Mouse (Mus musculus): ENCODE data around the gene Plcb2. TPM values are rescaled to one million over a fixed set of nuclear protein-coding genes. Genes with fewer than 3 reads are reported as not detected.

Plcb2 gene
- total RNA-seq, 2 experiments from 2014 or later: 3.0 to 3.1 TPM

- DNase-seq (ENCODE audit: low spot score in 2 of 2): peak; percentile 65 to 68
Measured at GRCm38 (mm10) chr2:118662902-118663803, 65.1 kb downstream of the Plcb2 start, which contains the start of gene Pak6. TSS of gene Pak6 (plus strand) at chr2:118663303.

- DNase-seq (ENCODE audit: low spot score in 2 of 2): no peak
Measured at GRCm38 (mm10) chr2:118661891-118662290, 66.3 kb downstream of the Plcb2 start.

GRCm38 (mm10) chr2:118659998-118660452 lies 68.2 kb downstream of the Plcb2 start:
- peak; percentile 33 to 45 for DNase-seq (ENCODE audit: low spot score in 2 of 2)

GRCm38 (mm10) chr2:118659493-118659892 lies 68.7 kb downstream of the Plcb2 start:
- DNase-seq (ENCODE audit: low spot score in 2 of 2): no peak

GRCm38 (mm10) chr2:118659077-118659476 lies 69.2 kb downstream of the Plcb2 start:
- DNase-seq (ENCODE audit: low spot score in 2 of 2): peak; percentile 23 to 52

GRCm38 (mm10) chr2:118658457-118658856 lies 69.8 kb downstream of the Plcb2 start:
- no peak for DNase-seq (ENCODE audit: low spot score in 2 of 2)

Other genes with a start within 250 kb of the Plcb2 start
- 100 to 1,000 TPM; 160 to 170 TPM for gene Srp14, start 248.7 kb downstream of the Plcb2 start, total RNA-seq (2021)
- 1 to 10 TPM; 1.8 TPM for gene Bmf, start 178.8 kb downstream of the Plcb2 start, total RNA-seq (2021)
- 1 to 10 TPM; 1.0 to 1.1 TPM for gene Bub1b, start 130.2 kb downstream of the Plcb2 start, total RNA-seq (2021)
- gene Pak6, start 65.1 kb downstream of the Plcb2 start, total RNA-seq (2021): 10 to 100 TPM; 79.7 to 86.4 TPM
- gene Ankrd63, start 24.5 kb downstream of the Plcb2 start, total RNA-seq (2021): 10 to 100 TPM; 27.5 to 33.7 TPM
- 10 to 100 TPM; 48.7 to 49.6 TPM for gene Inafm2, start 17.3 kb upstream of the Plcb2 start, total RNA-seq (2021)
- gene Ccdc9b, start 34.2 kb upstream of the Plcb2 start, total RNA-seq (2021): 1 to 10 TPM; 4.4 to 4.8 TPM
- gene Phgr1, start 44.3 kb upstream of the Plcb2 start, total RNA-seq (2021): not detected
- gene Disp2, start 51.3 kb upstream of the Plcb2 start, total RNA-seq (2021): 100 to 1,000 TPM; 184 to 206 TPM
- 1 to 10 TPM; 1.5 to 1.7 TPM for gene Knstrn, start 85.6 kb upstream of the Plcb2 start, total RNA-seq (2021)
- 10 to 100 TPM; 63.1 to 68.5 TPM for gene Ivd, start 133.5 kb upstream of the Plcb2 start, total RNA-seq (2021)
- 10 to 100 TPM; 53.2 to 61.6 TPM for gene Bahd1, start 171.9 kb upstream of the Plcb2 start, total RNA-seq (2021)
- 1 to 10 TPM; 1.8 to 2.9 TPM for gene Chst14, start 198.1 kb upstream of the Plcb2 start, total RNA-seq (2021)